Mouse (Mus musculus): ENCODE data around the gene Gprin2. TPM values are rescaled to one million over a fixed set of nuclear protein-coding genes. Genes with fewer than 3 reads are reported as not detected.

The Gprin2 gene
- polyA plus RNA-seq, 1 experiment from 2014 or later, result 1.1 TPM

DNA sequence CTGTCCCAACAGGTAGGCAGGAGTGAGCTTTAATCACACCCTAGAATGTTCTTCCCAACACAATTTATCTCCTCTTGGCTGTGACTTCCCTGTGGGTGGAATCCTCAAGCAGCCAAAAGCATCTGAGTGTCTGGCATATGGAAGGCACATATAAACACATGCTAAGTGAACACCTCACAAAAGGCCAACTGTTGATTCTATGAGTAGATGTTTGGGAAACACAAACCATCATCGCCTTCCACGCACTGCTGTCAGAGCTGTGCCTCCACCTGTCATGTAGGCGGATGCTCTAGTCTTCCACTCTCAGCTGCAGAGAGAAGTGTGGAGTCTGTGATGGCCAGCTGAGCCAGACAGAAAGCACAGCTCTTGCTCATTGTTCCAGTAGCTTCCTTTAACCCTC, 22.1 kb downstream of the Gprin2 start:
- H3K27me3 ChIP-seq (ENCODE audit: insufficient read depth, low read length), result no peaks in the 10 kb centered on the region

DNA sequence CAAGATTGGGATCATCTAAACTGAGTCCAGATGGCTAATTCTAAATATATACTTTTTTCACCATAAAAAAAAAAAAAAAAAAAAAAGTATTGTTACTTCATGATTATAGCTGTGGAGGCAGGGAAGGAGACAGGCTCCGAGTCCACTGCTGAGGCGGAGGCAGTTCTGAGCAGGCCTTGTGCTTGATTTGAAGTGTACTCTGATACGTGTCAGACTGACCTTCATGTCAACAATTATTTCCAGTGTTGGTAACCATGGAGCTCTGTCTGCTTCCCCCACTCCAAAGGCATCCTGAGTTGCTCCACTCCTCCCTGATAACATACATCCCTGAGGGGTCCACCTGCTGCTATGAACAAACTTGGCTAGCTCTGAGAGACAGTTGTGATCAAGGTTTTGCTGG, 30.3 kb downstream of the Gprin2 start:
- ATAC-seq (ENCODE audit: low FRiP score, low TSS enrichment), result no peak
- 77% methylated on average over 3 of the region's 3 CpGs for WGBS
- Histone ChIP-seq H3K27ac (ENCODE audit: low read length) (no peak overlapping the region), H3K4me3 (ENCODE audit: low read length) (no peak overlapping the region), H3K4me1 (ENCODE audit: insufficient read depth, low read length) (no peaks in the 10 kb centered on the region), H3K4me2 (replicated peaks; ENCODE audit: low read depth, low read length) (no peak overlapping the region), H3K27me3 (ENCODE audit: insufficient read depth, low read length) (no peaks in the 10 kb centered on the region), H3K9me3 (ENCODE audit: low read length) (no peaks in the 10 kb centered on the region), H3K9ac (replicated peaks; ENCODE audit: low read length) (no peak overlapping the region), H3K36me3 (ENCODE audit: insufficient read depth, low read length) (no peaks in the 10 kb centered on the region)

More for the DNA sequence above, 22.1 kb downstream of the Gprin2 start:
- H3K4me1 ChIP-seq (ENCODE audit: insufficient read depth, low read length), result no peaks in the 10 kb centered on the region
- H3K9me3 ChIP-seq (ENCODE audit: low read length), result 0 out of 2 replicates have a peak, but pooled peaks cover 5% of the 10 kb centered on the region
- no peak overlapping the region for H3K27ac ChIP-seq (ENCODE audit: low read length)
- no peak for ATAC-seq (ENCODE audit: low FRiP score, low TSS enrichment)
- no peak overlapping the region for H3K4me2 ChIP-seq (replicated peaks; ENCODE audit: low read depth, low read length)
- 96% methylated on average over 3 of the region's 3 CpGs for WGBS
- no peak overlapping the region for H3K9ac ChIP-seq (replicated peaks; ENCODE audit: low read length)
- H3K36me3 ChIP-seq (ENCODE audit: insufficient read depth, low read length), result no peaks in the 10 kb centered on the region
- H3K4me3 ChIP-seq (ENCODE audit: low read length), result no peak overlapping the region

DNA sequence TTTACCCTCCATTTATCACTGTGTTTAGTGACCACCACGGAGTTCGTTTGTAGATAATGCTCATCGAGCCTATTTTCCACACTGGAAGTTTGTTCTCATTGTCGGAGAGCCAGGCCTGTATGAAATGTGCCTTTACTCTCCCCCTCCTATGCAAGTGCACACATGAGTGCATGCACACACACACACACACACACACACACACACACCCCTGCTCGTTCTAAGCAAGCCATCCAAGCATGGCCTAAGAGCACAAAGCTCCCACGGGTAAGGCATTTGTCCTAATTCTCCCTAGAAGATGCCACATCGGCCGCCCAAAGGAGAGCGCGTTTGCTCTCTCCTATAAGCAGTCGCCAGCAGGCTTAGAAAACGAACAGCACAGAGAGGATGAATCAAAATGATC, 45.7 kb downstream of the Gprin2 start:
- Histone ChIP-seq H3K9me3 (ENCODE audit: low read length) (0 out of 2 replicates have a peak, but pooled peaks cover 2% of the 10 kb centered on the region), H3K9ac (replicated peaks; ENCODE audit: low read length) (no peak overlapping the region), H3K36me3 (ENCODE audit: insufficient read depth, low read length) (no peaks in the 10 kb centered on the region), H3K4me1 (ENCODE audit: insufficient read depth, low read length) (peaks cover 7% of the 10 kb centered on the region), H3K4me2 (replicated peaks; ENCODE audit: low read depth, low read length) (no peak overlapping the region), H3K4me3 (ENCODE audit: low read length) (no peak overlapping the region), H3K27ac (ENCODE audit: low read length) (no peak overlapping the region), H3K27me3 (ENCODE audit: insufficient read depth, low read length) (no peaks in the 10 kb centered on the region)
- ATAC-seq (ENCODE audit: low FRiP score, low TSS enrichment), result peak; percentile 46; the same call in 1 of the 2 replicates
- WGBS, result 46% methylated on average over 12 of the region's 12 CpGs

DNA sequence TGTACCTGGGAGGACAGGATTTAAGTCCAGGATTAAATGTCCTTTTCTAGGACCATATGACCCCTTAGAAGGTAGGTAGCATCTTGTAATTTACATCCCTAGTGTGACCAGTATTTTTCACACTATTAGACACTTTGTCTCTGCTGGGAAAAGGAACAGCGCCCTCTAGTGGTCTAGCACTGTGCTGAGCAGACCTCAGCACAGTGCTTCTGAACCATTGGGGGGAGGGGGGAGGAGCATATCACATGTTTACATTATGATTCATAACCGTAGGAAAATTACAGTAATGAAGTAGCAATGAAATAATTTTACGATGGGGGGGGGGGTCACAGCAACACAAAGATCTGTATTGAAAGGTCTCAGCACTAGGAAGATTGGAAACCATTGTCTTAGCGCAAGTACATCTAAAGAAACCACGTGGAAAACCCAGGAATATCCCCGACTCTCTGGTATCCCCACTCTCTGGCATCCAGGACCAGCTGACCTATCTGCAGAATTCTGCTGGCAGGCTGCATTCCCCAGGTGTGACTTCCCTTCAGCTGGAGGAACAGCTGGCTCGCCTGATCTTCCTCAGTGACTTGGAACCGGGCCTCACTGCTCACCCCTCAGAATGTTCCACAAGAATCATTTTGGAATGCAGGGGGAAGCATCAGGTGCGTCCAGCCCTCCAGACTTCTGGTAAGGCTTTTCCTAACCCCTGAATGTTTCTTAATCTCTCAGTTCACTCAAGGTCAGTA, 46.7 kb downstream of the Gprin2 start:
- Histone ChIP-seq H3K9ac (replicated peaks; ENCODE audit: low read length) (no peak overlapping the region), H3K9me3 (ENCODE audit: low read length) (0 out of 2 replicates have a peak, but pooled peaks cover 2% of the 10 kb centered on the region), H3K36me3 (ENCODE audit: insufficient read depth, low read length) (no peaks in the 10 kb centered on the region), H3K4me3 (ENCODE audit: low read length) (no peak overlapping the region), H3K27me3 (ENCODE audit: insufficient read depth, low read length) (no peaks in the 10 kb centered on the region), H3K4me1 (ENCODE audit: insufficient read depth, low read length) (peaks cover 7% of the 10 kb centered on the region), H3K27ac (ENCODE audit: low read length) (no peak overlapping the region), H3K4me2 (replicated peaks; ENCODE audit: low read depth, low read length) (no peak overlapping the region)
- ATAC-seq (ENCODE audit: low FRiP score, low TSS enrichment), result no peak
- WGBS, result 44% methylated on average over 9 of the region's 9 CpGs

DNA sequence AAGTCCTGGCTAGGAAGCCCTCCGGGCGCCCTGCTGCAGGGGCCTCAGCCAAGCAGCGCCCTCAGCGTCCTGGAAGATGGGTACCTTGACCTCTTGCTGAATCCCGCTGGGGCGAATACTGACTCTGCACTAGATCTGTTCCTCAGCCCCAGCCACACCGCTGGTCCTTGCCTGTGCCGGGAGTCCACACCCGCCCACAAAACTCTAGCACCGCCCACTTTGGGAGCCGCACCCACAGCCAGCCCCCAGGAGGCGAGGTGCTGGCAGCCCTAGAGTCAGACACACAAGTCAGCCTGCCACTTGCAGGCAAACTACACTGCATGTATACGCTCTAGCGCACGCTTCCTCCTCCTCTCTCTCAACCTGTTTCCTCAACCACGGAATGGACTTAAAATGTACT, 49.1 kb downstream of the Gprin2 start, which contains the start of gene Npy4r:
Npy4r (minus strand) TSS at position 148 of the 400 bp plus-strand sequence.
- H3K9me3 ChIP-seq (ENCODE audit: low read length), result no peaks in the 10 kb centered on the region
- no peak within 1 kb of the TSS for H3K9ac ChIP-seq (replicated peaks; ENCODE audit: low read length)
- H3K27me3 ChIP-seq (ENCODE audit: insufficient read depth, low read length), result no peaks in the 10 kb centered on the region
- no peaks in the 10 kb centered on the region for H3K36me3 ChIP-seq (ENCODE audit: insufficient read depth, low read length)
- H3K4me3 ChIP-seq (ENCODE audit: low read length), result no peak within 1 kb of the TSS
- ATAC-seq (ENCODE audit: low FRiP score, low TSS enrichment), result peak; percentile 95
- 11% methylated on average over 16 of the region's 16 CpGs for WGBS
- peak within 1 kb of the TSS; percentile 43 for H3K4me2 ChIP-seq (replicated peaks; ENCODE audit: low read depth, low read length)
- peaks cover 7% of the 10 kb centered on the region for H3K4me1 ChIP-seq (ENCODE audit: insufficient read depth, low read length)
- H3K27ac ChIP-seq (ENCODE audit: low read length), result no peak within 1 kb of the TSS

DNA sequence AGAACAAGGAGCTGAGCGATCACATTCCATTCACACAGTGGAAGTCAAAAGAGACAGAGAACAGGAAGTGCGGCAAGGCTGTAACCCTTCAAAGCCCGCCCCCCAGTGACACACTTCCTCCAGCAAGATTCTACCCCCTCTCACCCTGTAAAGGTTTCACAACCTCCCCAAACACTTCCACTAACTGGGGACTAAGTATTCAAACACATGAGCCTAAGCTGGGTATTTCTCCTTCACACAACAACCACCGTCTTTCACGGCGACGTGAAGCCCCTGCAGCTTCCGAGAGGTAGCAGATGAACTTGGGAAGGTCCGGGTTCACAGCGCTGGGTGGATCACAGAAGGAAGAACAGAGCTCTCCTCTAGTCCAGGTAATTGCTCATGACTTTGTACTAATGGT, 58.5 kb downstream of the Gprin2 start:
- 94% methylated on average over 10 of the region's 10 CpGs for whole genome bisulfite sequencing
- Histone ChIP-seq H3K27ac (ENCODE audit: low read length) (no peak overlapping the region), H3K9me3 (ENCODE audit: low read length) (no peaks in the 10 kb centered on the region), H3K36me3 (ENCODE audit: insufficient read depth, low read length) (no peaks in the 10 kb centered on the region), H3K4me1 (ENCODE audit: insufficient read depth, low read length) (no peaks in the 10 kb centered on the region), H3K9ac (replicated peaks; ENCODE audit: low read length) (no peak overlapping the region), H3K27me3 (ENCODE audit: insufficient read depth, low read length) (no peaks in the 10 kb centered on the region), H3K4me2 (replicated peaks; ENCODE audit: low read depth, low read length) (no peak overlapping the region), H3K4me3 (ENCODE audit: low read length) (no peak overlapping the region)
- ATAC-seq (ENCODE audit: low FRiP score, low TSS enrichment), result no peak

DNA sequence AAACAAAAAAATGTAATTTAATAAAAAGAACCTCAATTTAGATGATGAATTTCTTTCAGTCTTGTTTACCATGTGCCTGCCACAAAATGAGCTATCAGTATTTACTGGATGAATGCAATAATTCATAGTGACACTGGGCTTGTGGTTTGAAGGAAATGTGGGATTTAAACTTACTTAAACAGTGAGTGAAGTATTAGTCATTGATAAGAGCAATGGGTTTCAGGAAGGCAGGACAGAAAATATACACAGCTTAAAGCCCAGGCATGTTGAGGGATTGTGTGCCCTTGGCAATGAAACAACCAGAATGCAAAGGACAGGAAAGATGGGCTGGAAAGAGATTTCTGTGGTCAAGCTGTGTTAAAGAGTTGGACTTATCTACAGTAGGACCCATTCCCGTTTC, 59.1 kb downstream of the Gprin2 start:
- H3K27me3 ChIP-seq (ENCODE audit: insufficient read depth, low read length), result no peaks in the 10 kb centered on the region
- H3K27ac ChIP-seq (ENCODE audit: low read length), result no peak overlapping the region
- no peaks in the 10 kb centered on the region for H3K36me3 ChIP-seq (ENCODE audit: insufficient read depth, low read length)
- H3K4me2 ChIP-seq (replicated peaks; ENCODE audit: low read depth, low read length), result no peak overlapping the region
- H3K9ac ChIP-seq (replicated peaks; ENCODE audit: low read length), result no peak overlapping the region
- WGBS, result 78% methylated on average over 1 of the region's 1 CpGs
- no peak overlapping the region for H3K4me3 ChIP-seq (ENCODE audit: low read length)
- ATAC-seq (ENCODE audit: low FRiP score, low TSS enrichment), result no peak
- no peaks in the 10 kb centered on the region for H3K9me3 ChIP-seq (ENCODE audit: low read length)
- H3K4me1 ChIP-seq (ENCODE audit: insufficient read depth, low read length), result no peaks in the 10 kb centered on the region

DNA sequence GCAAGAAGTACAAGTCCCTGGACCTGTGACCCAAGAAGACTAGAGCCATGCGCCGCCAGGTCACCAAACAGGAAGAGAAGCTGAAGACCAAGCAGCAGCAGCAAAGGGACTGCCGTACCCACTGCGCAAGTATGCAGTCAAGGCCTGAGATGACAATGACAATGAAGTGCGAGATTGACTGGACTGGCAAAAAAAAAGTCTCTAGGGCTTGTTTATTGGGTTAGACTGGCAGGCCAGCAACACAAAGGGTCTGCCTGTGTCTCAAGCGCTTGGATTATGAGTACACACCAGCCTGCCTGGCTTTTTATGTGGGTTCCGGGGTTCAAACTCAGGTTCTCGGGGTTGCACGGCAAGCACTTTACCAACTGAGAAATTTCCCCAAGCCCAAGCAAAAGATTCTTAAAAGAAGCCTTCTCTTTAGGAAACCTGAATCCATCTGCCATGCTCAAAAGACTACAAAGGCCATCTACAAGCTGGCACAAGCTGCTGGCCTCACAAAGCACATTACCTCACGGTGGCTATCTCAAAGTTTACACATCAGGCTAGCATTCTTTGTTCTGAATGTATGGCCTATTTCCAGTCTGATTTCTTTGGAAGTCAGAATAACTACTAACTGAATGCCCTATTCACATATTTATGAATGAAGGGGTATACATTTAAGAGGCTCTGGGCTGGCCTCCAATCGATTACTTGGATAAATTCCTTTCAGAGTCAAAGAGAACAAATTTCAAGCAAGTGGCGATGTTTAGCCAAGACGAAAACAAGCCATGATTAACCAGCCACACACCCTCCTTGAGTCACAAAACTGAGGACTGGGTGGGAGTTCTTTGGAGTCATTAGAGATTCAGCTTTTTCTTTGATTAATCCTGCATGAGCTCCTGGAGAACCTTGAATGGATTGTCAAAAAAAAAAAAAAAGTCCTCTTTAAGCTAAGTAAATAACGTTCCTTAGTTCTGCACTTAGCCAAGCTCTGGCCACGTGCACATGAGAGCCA, 61.5 kb downstream of the Gprin2 start:
- 90% methylated on average over 15 of the region's 15 CpGs for WGBS

More for the DNA sequence above, 61.5 kb downstream of the Gprin2 start:
- no peaks in the 10 kb centered on the region for H3K9me3 ChIP-seq (ENCODE audit: low read length)
- H3K27ac ChIP-seq (ENCODE audit: low read length), result no peak overlapping the region
- H3K36me3 ChIP-seq (ENCODE audit: insufficient read depth, low read length), result no peaks in the 10 kb centered on the region
- no peaks in the 10 kb centered on the region for H3K27me3 ChIP-seq (ENCODE audit: insufficient read depth, low read length)
- no peak overlapping the region for H3K4me3 ChIP-seq (ENCODE audit: low read length)
- ATAC-seq (ENCODE audit: low FRiP score, low TSS enrichment), result no peak
- no peaks in the 10 kb centered on the region for H3K4me1 ChIP-seq (ENCODE audit: insufficient read depth, low read length)
- no peak overlapping the region for H3K4me2 ChIP-seq (replicated peaks; ENCODE audit: low read depth, low read length)
- H3K9ac ChIP-seq (replicated peaks; ENCODE audit: low read length), result no peak overlapping the region
